Mouse (Mus musculus): Measurements from ENCODE around the gene Slc2a3. TPM values are rescaled to one million over a fixed set of nuclear protein-coding genes. Genes with fewer than 3 reads are reported as not detected.
"Not testable (repeated sequence)": the region's sequence is repeated elsewhere in the genome, so short reads cannot be mapped to it uniquely, and the experiment has no call there.

Slc2a3 gene
- total and polyA plus RNA-seq, 2 experiments from 2014 or later = 48.9 to 129 TPM

GRCm38 (mm10) chr6:122770760-122771315 is 30.6 kb downstream of the Slc2a3 start:
- DNase-seq (ENCODE audit: low spot score) (no peak), ATAC-seq (no peak)
- Histone ChIP-seq H3K27ac (peak overlapping the region; percentile 82), H3K9me3 (ENCODE audit: low read length) (no peaks in the 10 kb centered on the region), H3K9ac (replicated peaks; ENCODE audit: low read length) (no peak overlapping the region), H3K27me3 (ENCODE audit: insufficient read depth, low read length) (no peaks in the 10 kb centered on the region), H3K4me3 (ENCODE audit: low read length) (no peak overlapping the region), H3K4me2 (ENCODE audit: low read depth, low read length) (no peak overlapping the region), H3K36me3 (ENCODE audit: insufficient read depth, low read length) (no peaks in the 10 kb centered on the region), H3K4me1 (ENCODE audit: insufficient read depth, low read length) (peaks cover 7% of the 10 kb centered on the region; the same call in 1 of the 2 replicates)
- 88% methylated on average over 11 of the region's 11 CpGs for WGBS
- no peak for TF ChIP-seq CTCF (IDR thresholded peaks at IDR 0.05; ENCODE audit: low read depth)

GRCm38 (mm10) chr6:122769771-122770759 is 31.4 kb downstream of the Slc2a3 start:
- DNase-seq (ENCODE audit: low spot score) (peak; percentile 83), ATAC-seq (peak; percentile 88)
- Histone ChIP-seq H3K4me1 (ENCODE audit: insufficient read depth, low read length) (peaks cover 7% of the 10 kb centered on the region; the same call in 1 of the 2 replicates), H3K27ac (peak overlapping the region; percentile 82), H3K27me3 (ENCODE audit: insufficient read depth, low read length) (no peaks in the 10 kb centered on the region), H3K36me3 (ENCODE audit: insufficient read depth, low read length) (no peaks in the 10 kb centered on the region), H3K9me3 (ENCODE audit: low read length) (no peaks in the 10 kb centered on the region), H3K4me2 (ENCODE audit: low read depth, low read length) (peak overlapping the region; percentile 16; the same call in 1 of the 2 replicates), H3K9ac (replicated peaks; ENCODE audit: low read length) (no peak overlapping the region), H3K4me3 (ENCODE audit: low read length) (no peak overlapping the region)
- WGBS = 35% methylated on average over 10 of the region's 10 CpGs
- no peak for TF ChIP-seq CTCF (IDR thresholded peaks at IDR 0.05; ENCODE audit: low read depth)

GRCm38 (mm10) chr6:122768256-122768655 is 33.2 kb downstream of the Slc2a3 start:
- Histone ChIP-seq H3K4me2 (ENCODE audit: low read depth, low read length) (no peak overlapping the region), H3K9ac (replicated peaks; ENCODE audit: low read length) (no peak overlapping the region), H3K4me1 (ENCODE audit: insufficient read depth, low read length) (peaks cover 7% of the 10 kb centered on the region; the same call in 1 of the 2 replicates), H3K4me3 (ENCODE audit: low read length) (no peak overlapping the region), H3K27me3 (ENCODE audit: insufficient read depth, low read length) (no peaks in the 10 kb centered on the region), H3K36me3 (ENCODE audit: insufficient read depth, low read length) (no peaks in the 10 kb centered on the region), H3K9me3 (ENCODE audit: low read length) (no peaks in the 10 kb centered on the region), H3K27ac (no peak overlapping the region)
- no peak for DNase-seq (ENCODE audit: low spot score)
- ATAC-seq = no peak
- TF ChIP-seq CTCF (IDR thresholded peaks at IDR 0.05; ENCODE audit: low read depth) = no peak
- WGBS = 57% methylated on average over 5 of the region's 5 CpGs

GRCm38 (mm10) chr6:122767012-122767411 is 34.4 kb downstream of the Slc2a3 start:
- not testable (repeated sequence) for H3K36me3 ChIP-seq (ENCODE audit: insufficient read depth, low read length); H3K9me3 ChIP-seq (ENCODE audit: low read length); H3K4me2 ChIP-seq (ENCODE audit: low read depth, low read length); ATAC-seq; H3K4me3 ChIP-seq (ENCODE audit: low read length); H3K27me3 ChIP-seq (ENCODE audit: insufficient read depth, low read length); H3K27ac ChIP-seq; H3K4me1 ChIP-seq (ENCODE audit: insufficient read depth, low read length); H3K9ac ChIP-seq (replicated peaks; ENCODE audit: low read length); DNase-seq (ENCODE audit: low spot score)
- WGBS = 61% methylated on average over 3 of the region's 3 CpGs

- H3K27ac ChIP-seq = peak overlapping the region; percentile 88
- 20% methylated on average over 5 of the region's 5 CpGs for WGBS
- no peak for TF ChIP-seq CTCF (IDR thresholded peaks at IDR 0.05; ENCODE audit: low read depth)
- no peaks in the 10 kb centered on the region for H3K27me3 ChIP-seq (ENCODE audit: insufficient read depth, low read length)
- peak overlapping the region; percentile 60; the same call in 1 of the 2 replicates for H3K9ac ChIP-seq (replicated peaks; ENCODE audit: low read length)
- no peak overlapping the region for H3K4me3 ChIP-seq (ENCODE audit: low read length)
- H3K36me3 ChIP-seq (ENCODE audit: insufficient read depth, low read length) = no peaks in the 10 kb centered on the region
- H3K4me2 ChIP-seq (ENCODE audit: low read depth, low read length) = peak overlapping the region; percentile 77
- no peaks in the 10 kb centered on the region for H3K9me3 ChIP-seq (ENCODE audit: low read length)
- DNase-seq (ENCODE audit: low spot score) (no peak), ATAC-seq (no peak)
- H3K4me1 ChIP-seq (ENCODE audit: insufficient read depth, low read length) = peaks cover 7% of the 10 kb centered on the region; the same call in 1 of the 2 replicates
Observed at GRCm38 (mm10) chr6:122766145-122766968, 35.1 kb downstream of the Slc2a3 start.

GRCm38 (mm10) chr6:122765298-122765956 is 36.0 kb downstream of the Slc2a3 start:
- DNase-seq (ENCODE audit: low spot score) (peak; percentile 6), ATAC-seq (no peak)
- WGBS = 3% methylated on average over 9 of the region's 9 CpGs
- H3K9ac ChIP-seq (replicated peaks; ENCODE audit: low read length) = peak overlapping the region; percentile 60
- H3K36me3 ChIP-seq (ENCODE audit: insufficient read depth, low read length) = no peaks in the 10 kb centered on the region
- no peak for TF ChIP-seq CTCF (IDR thresholded peaks at IDR 0.05; ENCODE audit: low read depth)
- no peaks in the 10 kb centered on the region for H3K27me3 ChIP-seq (ENCODE audit: insufficient read depth, low read length)
- no peaks in the 10 kb centered on the region for H3K9me3 ChIP-seq (ENCODE audit: low read length)
- peak overlapping the region; percentile 41 for H3K4me3 ChIP-seq (ENCODE audit: low read length)
- H3K27ac ChIP-seq = peak overlapping the region; percentile 88
- H3K4me1 ChIP-seq (ENCODE audit: insufficient read depth, low read length) = peaks cover 7% of the 10 kb centered on the region; the same call in 1 of the 2 replicates
- peak overlapping the region; percentile 77 for H3K4me2 ChIP-seq (ENCODE audit: low read depth, low read length)

Measured in hindbrain, postnatal 0 days (tissue).